Mouse (Mus musculus): ENCODE data around the gene Plcb1. TPM values are rescaled to one million over a fixed set of nuclear protein-coding genes. Genes with fewer than 3 reads are reported as not detected.

The Plcb1 gene
- polyA plus RNA-seq, 1 experiment from 2014 or later: 10.9 TPM

GRCm38 (mm10) chr2:135283783-135284182 is 497.9 kb downstream of the Plcb1 start:
- 71% methylated on average over 3 of the region's 3 CpGs for WGBS
- Histone ChIP-seq H3K36me3 (no peaks in the 10 kb centered on the region), H3K4me1 (replicated peaks) (no peaks in the 10 kb centered on the region), H3K4me3 (replicated peaks) (no peak overlapping the region), H3K27ac (no peak overlapping the region), H3K4me2 (replicated peaks) (no peak overlapping the region), H3K27me3 (replicated peaks) (no peaks in the 10 kb centered on the region), H3K9ac (no peak overlapping the region), H3K9me3 (no peaks in the 10 kb centered on the region)
- ATAC-seq: no peak

- Histone ChIP-seq H3K4me2 (replicated peaks) (no peak overlapping the region), H3K27me3 (replicated peaks) (no peaks in the 10 kb centered on the region), H3K9me3 (no peaks in the 10 kb centered on the region), H3K27ac (no peak overlapping the region), H3K36me3 (no peaks in the 10 kb centered on the region), H3K4me3 (replicated peaks) (no peak overlapping the region), H3K9ac (no peak overlapping the region), H3K4me1 (replicated peaks) (no peaks in the 10 kb centered on the region)
- WGBS: 86% methylated on average over 8 of the region's 8 CpGs
- no peak for ATAC-seq
These were observed 510.4 kb downstream of the Plcb1 start for GRCm38 (mm10) chr2:135296184-135296769.

GRCm38 (mm10) chr2:135300480-135300879 is 514.6 kb downstream of the Plcb1 start:
- Histone ChIP-seq H3K4me2 (replicated peaks) (no peak overlapping the region), H3K4me3 (replicated peaks) (no peak overlapping the region), H3K4me1 (replicated peaks) (no peaks in the 10 kb centered on the region), H3K27me3 (replicated peaks) (no peaks in the 10 kb centered on the region), H3K9ac (no peak overlapping the region), H3K36me3 (no peaks in the 10 kb centered on the region), H3K27ac (no peak overlapping the region), H3K9me3 (no peaks in the 10 kb centered on the region)
- no peak for ATAC-seq
- 86% methylated on average over 1 of the region's 1 CpGs for WGBS

- Histone ChIP-seq H3K27me3 (replicated peaks) (no peaks in the 10 kb centered on the region), H3K27ac (no peak overlapping the region), H3K9ac (no peak overlapping the region), H3K4me3 (replicated peaks) (no peak overlapping the region), H3K36me3 (no peaks in the 10 kb centered on the region), H3K4me1 (replicated peaks) (no peaks in the 10 kb centered on the region), H3K4me2 (replicated peaks) (no peak overlapping the region), H3K9me3 (no peaks in the 10 kb centered on the region)
- ATAC-seq: no peak
- WGBS: 95% methylated on average over 2 of the region's 2 CpGs
These were observed 516.6 kb downstream of the Plcb1 start for GRCm38 (mm10) chr2:135302483-135302882.

GRCm38 (mm10) chr2:135305186-135305585 is 519.3 kb downstream of the Plcb1 start:
- WGBS: 49% methylated on average over 3 of the region's 3 CpGs
- Histone ChIP-seq H3K27me3 (replicated peaks) (no peaks in the 10 kb centered on the region), H3K4me1 (replicated peaks) (no peaks in the 10 kb centered on the region), H3K9ac (no peak overlapping the region), H3K4me2 (replicated peaks) (no peak overlapping the region), H3K27ac (no peak overlapping the region), H3K36me3 (no peaks in the 10 kb centered on the region), H3K4me3 (replicated peaks) (no peak overlapping the region), H3K9me3 (no peaks in the 10 kb centered on the region)
- no peak for ATAC-seq

GRCm38 (mm10) chr2:135305736-135306471 is 520.0 kb downstream of the Plcb1 start:
- no peaks in the 10 kb centered on the region for H3K27me3 ChIP-seq (replicated peaks)
- H3K27ac ChIP-seq: no peak overlapping the region
- H3K4me1 ChIP-seq (replicated peaks): no peaks in the 10 kb centered on the region
- no peak overlapping the region for H3K4me2 ChIP-seq (replicated peaks)
- ATAC-seq: no peak
- no peak overlapping the region for H3K9ac ChIP-seq
- no peak overlapping the region for H3K4me3 ChIP-seq (replicated peaks)
- WGBS: 73% methylated on average over 7 of the region's 7 CpGs
- H3K36me3 ChIP-seq: no peaks in the 10 kb centered on the region
- H3K9me3 ChIP-seq: no peaks in the 10 kb centered on the region

- no peak overlapping the region for H3K27ac ChIP-seq
- H3K9ac ChIP-seq: no peak overlapping the region
- H3K27me3 ChIP-seq (replicated peaks): no peaks in the 10 kb centered on the region
- H3K4me1 ChIP-seq (replicated peaks): no peaks in the 10 kb centered on the region
- H3K4me2 ChIP-seq (replicated peaks): no peak overlapping the region
- H3K4me3 ChIP-seq (replicated peaks): no peak overlapping the region
- no peak for ATAC-seq
- no peaks in the 10 kb centered on the region for H3K36me3 ChIP-seq
- 72% methylated on average over 2 of the region's 2 CpGs for WGBS
- no peaks in the 10 kb centered on the region for H3K9me3 ChIP-seq
These were observed 520.6 kb downstream of the Plcb1 start for GRCm38 (mm10) chr2:135306472-135306771.

GRCm38 (mm10) chr2:135307787-135308186 is 521.9 kb downstream of the Plcb1 start:
- 84% methylated on average over 4 of the region's 4 CpGs for WGBS
- Histone ChIP-seq H3K4me3 (replicated peaks) (no peak overlapping the region), H3K4me2 (replicated peaks) (no peak overlapping the region), H3K36me3 (no peaks in the 10 kb centered on the region), H3K9ac (no peak overlapping the region), H3K4me1 (replicated peaks) (no peaks in the 10 kb centered on the region), H3K27me3 (replicated peaks) (no peaks in the 10 kb centered on the region), H3K27ac (no peak overlapping the region), H3K9me3 (no peaks in the 10 kb centered on the region)
- no peak for ATAC-seq

- Histone ChIP-seq H3K4me1 (replicated peaks) (no peaks in the 10 kb centered on the region), H3K27me3 (replicated peaks) (no peaks in the 10 kb centered on the region), H3K9me3 (no peaks in the 10 kb centered on the region), H3K27ac (no peak overlapping the region), H3K36me3 (no peaks in the 10 kb centered on the region), H3K4me2 (replicated peaks) (no peak overlapping the region), H3K4me3 (replicated peaks) (no peak overlapping the region), H3K9ac (no peak overlapping the region)
- 84% methylated on average over 3 of the region's 3 CpGs for WGBS
- ATAC-seq: no peak
These were observed 530.1 kb downstream of the Plcb1 start for GRCm38 (mm10) chr2:135315980-135316379.

GRCm38 (mm10) chr2:135318136-135318535 is 532.3 kb downstream of the Plcb1 start:
- no peak overlapping the region for H3K9ac ChIP-seq
- no peak for ATAC-seq
- 78% methylated on average over 1 of the region's 1 CpGs for WGBS

GRCm38 (mm10) chr2:135323276-135323954 is 537.5 kb downstream of the Plcb1 start:
- no peak overlapping the region for H3K9ac ChIP-seq
- no peaks in the 10 kb centered on the region for H3K4me1 ChIP-seq (replicated peaks)
- 84% methylated on average over 7 of the region's 7 CpGs for WGBS
- no peak overlapping the region for H3K27ac ChIP-seq
- no peak overlapping the region for H3K4me3 ChIP-seq (replicated peaks)
- H3K36me3 ChIP-seq: no peaks in the 10 kb centered on the region
- peak; percentile 15; the same call in 1 of the 2 replicates for ATAC-seq
- H3K9me3 ChIP-seq: no peaks in the 10 kb centered on the region
- H3K4me2 ChIP-seq (replicated peaks): no peak overlapping the region
- H3K27me3 ChIP-seq (replicated peaks): no peaks in the 10 kb centered on the region

More at GRCm38 (mm10) chr2:135318136-135318535, 532.3 kb downstream of the Plcb1 start:
- no peaks in the 10 kb centered on the region for H3K27me3 ChIP-seq (replicated peaks)
- H3K4me1 ChIP-seq (replicated peaks): no peaks in the 10 kb centered on the region
- H3K36me3 ChIP-seq: no peaks in the 10 kb centered on the region
- H3K4me3 ChIP-seq (replicated peaks): no peak overlapping the region
- H3K9me3 ChIP-seq: no peaks in the 10 kb centered on the region
- no peak overlapping the region for H3K27ac ChIP-seq
- H3K4me2 ChIP-seq (replicated peaks): no peak overlapping the region

GRCm38 (mm10) chr2:135323955-135324302 is 538.1 kb downstream of the Plcb1 start:
- peak; percentile 72 for ATAC-seq
- WGBS: 55% methylated on average over 4 of the region's 4 CpGs
- Histone ChIP-seq H3K4me1 (replicated peaks) (no peaks in the 10 kb centered on the region), H3K27me3 (replicated peaks) (no peaks in the 10 kb centered on the region), H3K9ac (no peak overlapping the region), H3K4me2 (replicated peaks) (no peak overlapping the region), H3K27ac (no peak overlapping the region), H3K9me3 (no peaks in the 10 kb centered on the region), H3K36me3 (no peaks in the 10 kb centered on the region), H3K4me3 (replicated peaks) (no peak overlapping the region)

- Histone ChIP-seq H3K27ac (no peak overlapping the region), H3K36me3 (no peaks in the 10 kb centered on the region), H3K4me1 (replicated peaks) (0 out of 2 replicates have a peak, but pooled peaks cover 3% of the 10 kb centered on the region), H3K4me2 (replicated peaks) (no peak overlapping the region), H3K9ac (no peak overlapping the region), H3K4me3 (replicated peaks) (no peak overlapping the region), H3K27me3 (replicated peaks) (no peaks in the 10 kb centered on the region), H3K9me3 (no peaks in the 10 kb centered on the region)
- WGBS: 2% methylated on average over 2 of the region's 2 CpGs
- peak; percentile 74 for ATAC-seq
These were observed 542.9 kb downstream of the Plcb1 start for GRCm38 (mm10) chr2:135328756-135329155.

Measured in intestine, embryonic 15.5 days (tissue).